Mouse (Mus musculus) intestine, postnatal 0 days (tissue): Measurements from ENCODE around the gene Slc25a36. TPM values are rescaled to one million over a fixed set of nuclear protein-coding genes. Genes with fewer than 3 reads are reported as not detected.
A peak's percentile ranks its signal among the peaks of the same experiment; 100 is the strongest.

Experiments
- ATAC-seq: fragments of 200-750 bp; cut with Nextera tagmentation; 2 replicates; pipeline ENCODE4 v1.8.0; 2017; ENCODE audit warnings: mild to moderate bottlenecking, moderate TSS enrichment, moderate library complexity
- H3K27ac ChIP-seq: fragments of 300-500 bp; sonication (generic); 2 replicates; pipeline ENCODE4 v1.5.1; 2014; ENCODE audit warnings: mild to moderate bottlenecking, low read depth, low read length, moderate library complexity
- H3K27me3 ChIP-seq: fragments of 300-500 bp; sonication (generic); replicated peaks from 2 replicates; pipeline ENCODE4 v1.6.1; 2014; ENCODE audit warnings: low read length, mixed read lengths; ENCODE audit not compliant: control insufficient read depth, insufficient read depth
- H3K36me3 ChIP-seq: fragments of 300-500 bp; sonication (generic); 2 replicates; pipeline ENCODE4 v1.6.1; 2014; ENCODE audit warnings: mild to moderate bottlenecking, moderate library complexity; ENCODE audit not compliant: control insufficient read depth, insufficient read depth
- H3K4me1 ChIP-seq: fragments of 300-500 bp; sonication (generic); replicated peaks from 2 replicates; pipeline ENCODE4 v1.6.1; 2014; ENCODE audit warnings: antibody characterized with exemption, low read length, mixed read lengths; ENCODE audit not compliant: control insufficient read depth, insufficient read depth
- H3K4me2 ChIP-seq: fragments of 300-500 bp; sonication (generic); replicated peaks from 2 replicates; pipeline ENCODE4 v1.6.1; 2014; ENCODE audit warnings: low read depth, mild to moderate bottlenecking, moderate library complexity
- H3K4me3 ChIP-seq: fragments of 300-500 bp; sonication (generic); 2 replicates; pipeline ENCODE4 v1.5.1; 2014; ENCODE audit warnings: low read depth, low read length
- H3K9ac ChIP-seq: fragments of 300-500 bp; sonication (generic); 2 replicates; pipeline ENCODE4 v1.6.1; 2014; ENCODE audit warnings: mild to moderate bottlenecking, low read depth, low read length
- H3K9me3 ChIP-seq: fragments of 300-500 bp; sonication (generic); 2 replicates; pipeline ENCODE4 v1.6.1; 2016; ENCODE audit warnings: mixed run types; ENCODE audit not compliant: control insufficient read depth
- CTCF ChIP-seq: sonication (generic); IDR thresholded peaks from 2 replicates; pipeline ENCODE4 v1.5.1; 2016; ENCODE audit warnings: low read depth, mild to moderate bottlenecking, control low read depth, antibody characterized with exemption, moderate library complexity
- WGBS: fragments of 180-500 bp; shearing (Covaris S2); extraction: QIAGEN DNeasy Blood & Tissue Kit; methylation state at CpG from one replicate; pipeline ENCODE4 v1.1.7; 2014; 5-methylcytosine and 5-hydroxymethylcytosine counted together
- polyA plus RNA-seq: library from polyadenylated mRNA; unstranded; fragments of >200 nt; fragmentation: Nextera tagmentation; extraction: Ambion mirVana; gene quantifications from 2 replicates; pipeline ENCODE4 v1.2.1, GENCODE M21; 2015

Slc25a36 gene
- polyA plus RNA-seq = 47.7 and 56.9 TPM in 2 replicates

DNA sequence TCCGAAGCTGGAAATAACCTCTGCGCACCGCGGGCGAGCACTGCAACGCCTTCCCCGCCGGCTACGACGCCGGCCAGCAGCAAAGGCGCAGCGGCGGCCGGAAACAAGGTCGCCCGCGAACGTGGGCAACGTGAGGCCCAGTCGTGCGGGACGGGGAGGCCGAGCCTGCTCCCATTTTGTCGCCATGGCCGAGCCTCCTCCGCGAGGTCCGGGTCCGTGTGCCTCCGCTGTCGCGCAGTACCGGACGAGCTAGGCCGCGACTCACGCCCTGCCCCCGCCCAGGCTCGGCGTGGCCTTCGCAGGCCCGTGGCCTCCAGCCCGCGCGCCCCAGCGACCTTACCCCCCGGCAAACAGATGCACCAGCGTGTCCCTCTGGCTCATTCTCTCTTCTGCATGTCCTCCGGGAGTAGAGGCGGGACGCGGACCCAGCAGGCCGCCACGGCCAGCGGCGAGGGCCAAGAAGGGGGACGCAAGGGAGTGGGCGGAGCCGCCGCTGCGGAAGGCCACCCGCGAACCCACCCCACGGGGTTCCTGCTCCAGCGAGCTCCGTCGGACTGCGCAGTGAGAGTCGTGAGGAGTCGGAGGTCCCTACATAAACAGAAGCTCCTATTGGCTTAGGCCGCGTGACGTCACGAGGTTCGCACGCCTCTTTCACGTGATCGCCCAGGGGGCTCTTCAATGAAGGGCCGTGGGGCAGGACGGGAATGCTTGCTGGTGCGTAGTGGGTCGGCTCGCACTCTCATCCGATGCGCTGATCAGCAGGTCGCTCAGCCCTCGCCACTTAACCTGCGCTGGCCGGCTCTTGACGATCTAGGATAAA is at the start of gene Slc25a36:
Gene Slc25a36, minus strand, starts transcription at position 587 of the 820 bp plus-strand sequence.
- peak within 1 kb of the TSS; percentile 64 for H3K4me2 ChIP-seq
- H3K9me3 ChIP-seq = no peaks in the 10 kb centered on the region
- peak; percentile 96 for ATAC-seq
- H3K36me3 ChIP-seq = 0 out of 2 replicates have a peak, but pooled peaks cover 3% of the 10 kb centered on the region
- H3K27ac ChIP-seq = peak within 1 kb of the TSS; percentile 96
- no peaks in the 10 kb centered on the region for H3K27me3 ChIP-seq
- H3K4me3 ChIP-seq = peak within 1 kb of the TSS; percentile 94
- TF ChIP-seq CTCF = no peak
- 1% methylated on average over 80 of the region's 91 CpGs for WGBS
- peak within 1 kb of the TSS; percentile 97 for H3K9ac ChIP-seq
- H3K4me1 ChIP-seq = peaks cover 3% of the 10 kb centered on the region; the same call in 1 of the 2 replicates

DNA sequence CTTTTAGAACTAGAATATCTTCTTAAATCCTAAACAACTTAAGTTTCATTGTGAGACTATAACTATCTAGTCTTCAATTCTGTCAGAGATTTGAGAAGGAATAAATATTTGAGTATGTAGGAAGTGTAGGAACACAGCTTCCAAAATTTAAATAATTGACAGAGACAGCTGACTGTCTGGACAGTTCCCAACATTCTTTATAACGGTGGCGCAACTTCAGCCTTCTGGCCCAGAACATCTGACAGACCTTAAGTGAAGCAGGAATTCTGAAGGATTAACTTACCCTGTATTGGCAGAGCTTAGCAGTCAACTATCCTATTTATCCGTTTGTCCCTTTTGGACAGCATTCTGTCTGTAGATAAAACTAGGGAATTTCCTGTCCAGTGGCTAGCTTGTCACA is 47.5 kb upstream of the Slc25a36 start:
- Histone ChIP-seq H3K9ac (no peak overlapping the region), H3K4me2 (no peak overlapping the region), H3K9me3 (no peaks in the 10 kb centered on the region), H3K27me3 (no peaks in the 10 kb centered on the region), H3K4me1 (no peaks in the 10 kb centered on the region), H3K27ac (no peak overlapping the region), H3K4me3 (no peak overlapping the region), H3K36me3 (no peaks in the 10 kb centered on the region)
- WGBS = 63% methylated on average over 3 of the region's 3 CpGs
- no peak for TF ChIP-seq CTCF
- no peak for ATAC-seq

DNA sequence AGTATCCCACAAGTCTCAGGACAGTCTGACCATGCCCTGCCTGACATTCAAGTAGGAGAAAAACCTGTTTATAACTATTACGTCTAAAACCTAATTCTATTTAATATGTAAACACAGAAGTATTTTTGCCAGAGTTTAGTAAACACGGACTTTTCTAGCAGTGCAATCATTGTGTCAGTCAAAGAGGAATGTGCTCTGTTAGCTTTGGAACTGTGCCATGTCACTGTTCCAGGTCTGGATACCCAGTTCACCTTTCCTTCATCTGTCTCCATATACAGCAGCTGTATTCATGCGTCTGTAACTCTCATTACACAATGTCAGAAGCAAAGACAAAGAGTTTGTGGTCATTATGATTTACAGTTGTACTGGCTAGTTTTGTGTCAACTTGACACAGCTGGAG is 45.0 kb upstream of the Slc25a36 start:
- Histone ChIP-seq H3K4me3 (no peak overlapping the region), H3K9me3 (no peaks in the 10 kb centered on the region), H3K27me3 (no peaks in the 10 kb centered on the region), H3K4me1 (no peaks in the 10 kb centered on the region), H3K9ac (no peak overlapping the region), H3K4me2 (no peak overlapping the region), H3K27ac (no peak overlapping the region), H3K36me3 (no peaks in the 10 kb centered on the region)
- 21% methylated on average over 3 of the region's 3 CpGs for WGBS
- no peak for TF ChIP-seq CTCF
- no peak for ATAC-seq

- no peak overlapping the region for H3K4me2 ChIP-seq
- no peaks in the 10 kb centered on the region for H3K9me3 ChIP-seq
- 87% methylated on average over 4 of the region's 4 CpGs for WGBS
- H3K9ac ChIP-seq = no peak overlapping the region
- H3K27me3 ChIP-seq = no peaks in the 10 kb centered on the region
- no peak overlapping the region for H3K27ac ChIP-seq
- no peaks in the 10 kb centered on the region for H3K36me3 ChIP-seq
- no peak for TF ChIP-seq CTCF
- no peak overlapping the region for H3K4me3 ChIP-seq
- no peaks in the 10 kb centered on the region for H3K4me1 ChIP-seq
- ATAC-seq = no peak
Observed at GRCm38 (mm10) chr9:97154956-97155355, 44.0 kb upstream of the Slc25a36 start.

GRCm38 (mm10) chr9:97153006-97153405 is 42.0 kb upstream of the Slc25a36 start:
- no peaks in the 10 kb centered on the region for H3K9me3 ChIP-seq
- no peak overlapping the region for H3K4me2 ChIP-seq
- no peak overlapping the region for H3K9ac ChIP-seq
- H3K4me1 ChIP-seq = no peaks in the 10 kb centered on the region
- no peaks in the 10 kb centered on the region for H3K36me3 ChIP-seq
- 83% methylated on average over 3 of the region's 3 CpGs for WGBS
- no peak for TF ChIP-seq CTCF
- H3K27me3 ChIP-seq = no peaks in the 10 kb centered on the region
- H3K27ac ChIP-seq = no peak overlapping the region
- no peak overlapping the region for H3K4me3 ChIP-seq
- no peak for ATAC-seq

DNA sequence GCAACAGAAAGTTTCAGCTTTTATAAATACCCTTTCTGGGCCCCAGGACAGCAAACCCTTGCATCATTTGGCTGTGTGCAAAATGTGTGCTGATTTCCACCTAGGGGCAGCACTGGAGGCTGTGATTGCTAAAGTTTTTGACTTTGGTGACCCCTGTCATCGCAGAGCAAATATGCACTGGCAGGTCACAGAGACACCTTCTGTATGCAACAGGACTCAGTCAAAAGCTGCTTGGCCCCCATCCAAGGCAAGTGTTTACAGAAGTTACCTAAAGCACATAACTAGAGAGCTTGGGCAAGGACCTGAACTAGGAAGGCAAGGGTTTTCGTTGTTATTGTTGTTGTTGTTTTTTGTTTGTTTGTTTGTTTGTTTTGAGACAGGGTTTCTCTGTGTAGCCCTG is 36.3 kb upstream of the Slc25a36 start:
- Histone ChIP-seq H3K9ac (no peak overlapping the region), H3K4me2 (no peak overlapping the region), H3K4me1 (no peaks in the 10 kb centered on the region), H3K36me3 (no peaks in the 10 kb centered on the region), H3K9me3 (no peaks in the 10 kb centered on the region), H3K4me3 (no peak overlapping the region), H3K27ac (no peak overlapping the region), H3K27me3 (no peaks in the 10 kb centered on the region)
- TF ChIP-seq CTCF = no peak
- WGBS = 63% methylated on average over 2 of the region's 2 CpGs
- no peak for ATAC-seq
